Mouse (Mus musculus): ENCODE measurements at regions not wholly inside any gene's neighbourhood (a gene's known extent, or its start where the extent isn't known, plus 50 kb on each side); places are given as distances from the start of the nearest gene placed in this dataset.

DNA sequence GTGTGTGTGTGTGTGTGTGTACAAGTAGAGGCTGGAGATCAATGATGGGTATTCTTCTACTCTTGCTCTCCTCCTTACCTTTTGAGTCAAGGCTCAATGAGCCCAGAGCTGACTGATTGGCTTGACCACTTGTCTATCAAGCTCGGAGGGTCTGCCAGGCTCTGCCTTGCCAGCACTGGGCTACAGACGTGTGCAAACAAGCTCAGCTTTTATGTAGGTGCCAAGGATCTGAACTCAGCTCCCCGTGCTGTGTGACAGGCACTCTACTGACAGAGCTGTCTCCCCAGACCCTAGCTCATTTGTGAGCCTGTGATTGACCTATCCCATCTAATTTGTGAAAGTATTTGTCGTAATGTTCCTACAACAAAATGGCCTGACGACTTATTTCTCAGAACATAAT is 54.2 kb upstream of the Cdc42bpa start:
- no peak for DNase-seq (ENCODE audit: low spot score)

GRCm38 (mm10) chr1:179892711-179893110 is 67.6 kb upstream of the Cdc42bpa start:
- no peak for DNase-seq (ENCODE audit: low spot score)

DNA sequence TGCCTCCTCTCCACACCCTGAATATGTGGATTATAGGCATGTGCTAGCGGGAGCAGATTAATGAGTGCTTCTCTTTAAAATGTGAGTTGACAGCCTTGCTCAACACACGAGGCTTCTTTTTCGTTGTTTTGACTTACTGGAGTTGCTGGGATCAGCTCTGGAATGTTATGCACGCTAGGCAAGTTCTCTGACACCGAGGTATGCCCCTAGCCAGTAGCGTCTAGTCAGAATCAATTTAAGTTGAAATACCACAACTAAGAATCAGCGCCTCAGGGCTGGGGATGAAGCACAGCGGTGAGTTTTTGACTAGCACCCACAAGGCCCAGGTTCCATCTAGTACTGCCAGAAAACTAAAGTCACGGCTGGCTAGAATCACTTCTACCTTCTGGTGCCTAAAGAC is 72.4 kb upstream of the Cdc42bpa start:
- DNase-seq (ENCODE audit: low spot score): no peak

DNA sequence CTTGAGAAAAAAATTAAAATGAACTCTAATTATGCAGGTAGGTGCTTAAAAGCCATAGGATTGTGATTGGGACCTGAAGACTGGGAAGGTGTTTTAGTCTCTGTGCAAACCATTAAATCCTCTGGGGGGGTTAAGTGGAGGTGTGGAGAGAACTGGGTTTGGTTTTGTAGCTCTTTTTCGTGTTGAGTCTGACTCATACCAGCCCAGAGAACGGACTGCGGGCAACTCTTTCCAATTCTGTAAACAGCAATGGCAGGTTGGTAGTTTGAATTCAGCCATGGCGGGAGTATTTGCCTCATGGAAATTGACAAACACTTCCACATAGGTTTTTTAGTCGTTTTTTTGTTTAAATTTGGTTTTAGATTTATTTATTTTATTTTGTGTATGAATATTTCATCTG is 77.7 kb upstream of the Ahctf1 start:
- DNase-seq (ENCODE audit: low spot score): no peak

DNA sequence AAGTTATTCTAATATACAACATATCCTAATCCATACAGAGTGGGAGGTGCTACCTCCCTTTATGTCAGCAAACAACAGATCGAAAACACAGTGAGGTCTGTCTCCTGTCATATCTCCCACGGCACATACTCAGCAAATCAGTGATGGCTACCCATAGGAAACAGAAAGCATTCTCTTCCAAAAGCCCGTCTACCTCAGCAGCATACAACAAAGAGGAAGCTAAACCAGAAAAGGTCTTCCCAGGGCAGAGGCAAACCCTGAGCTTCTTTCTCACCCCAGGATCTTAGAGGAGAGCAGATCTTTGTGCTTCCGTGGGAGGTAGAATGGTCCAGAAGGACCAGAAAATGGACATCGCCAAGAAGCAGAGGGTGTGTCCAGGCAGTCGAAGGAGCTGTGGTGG is 74.4 kb upstream of the Ahctf1 start:
- no peak for DNase-seq (ENCODE audit: low spot score)

DNA sequence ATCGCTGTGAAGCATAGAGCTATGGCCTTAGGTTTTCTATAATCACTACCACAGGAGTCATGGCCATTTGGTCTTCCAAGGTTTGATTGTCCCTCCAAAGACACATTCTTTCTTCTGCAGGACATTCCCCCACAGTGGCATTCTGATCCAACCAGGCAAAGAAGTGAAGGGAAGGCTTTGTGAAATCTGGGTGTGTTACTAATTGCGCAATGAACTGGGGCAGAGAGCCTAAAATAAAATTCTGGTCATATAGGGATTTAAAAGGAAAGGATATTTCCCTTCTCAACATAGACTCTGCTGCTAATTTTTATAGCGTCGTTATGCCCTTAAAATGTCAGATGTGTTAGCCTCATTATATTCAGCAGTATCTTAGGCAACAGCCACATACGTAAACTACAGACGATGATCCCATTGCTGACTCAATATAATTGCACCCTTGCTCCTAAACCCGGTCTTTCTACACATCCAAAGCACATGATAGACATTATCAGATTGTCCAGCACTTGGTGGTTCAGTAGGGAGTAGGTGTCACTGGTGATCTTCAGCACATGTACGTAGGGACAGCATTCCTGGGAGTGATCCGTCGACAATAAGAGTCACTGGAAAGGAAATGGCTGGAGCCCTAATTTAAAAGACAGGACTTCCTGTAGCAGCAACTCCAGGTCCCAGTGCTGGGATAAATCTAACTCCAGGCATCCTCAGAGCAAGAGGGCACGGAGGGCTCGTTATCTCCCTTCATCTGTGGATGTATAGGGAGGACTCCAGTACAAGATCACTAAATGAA is 70.5 kb upstream of the Ahctf1 start:
- DNase-seq (ENCODE audit: low spot score): no peak

DNA sequence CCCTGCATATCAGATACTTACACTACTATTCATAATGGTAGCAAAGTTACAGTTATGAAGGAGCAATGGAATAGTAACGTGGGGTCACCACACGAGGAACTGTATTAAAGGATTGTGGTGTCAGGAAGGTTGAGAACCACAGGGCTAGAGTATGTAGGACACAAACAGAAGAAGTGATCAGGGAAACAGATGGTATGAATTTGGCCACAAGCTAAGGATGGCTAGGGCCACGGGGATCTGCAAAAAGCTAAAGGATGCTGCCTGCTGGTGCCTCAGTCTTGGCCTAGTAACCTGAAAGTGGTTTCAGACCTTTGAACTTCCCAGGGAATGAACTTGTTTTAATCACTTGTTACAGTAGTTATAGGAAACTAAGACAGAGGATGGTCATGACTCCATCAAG is 68.5 kb upstream of the Ahctf1 start:
- DNase-seq (ENCODE audit: low spot score): no peak

GRCm38 (mm10) chr1:179868656-179869055 is 65.2 kb upstream of the Ahctf1 start:
- DNase-seq (ENCODE audit: low spot score): no peak

- DNase-seq (ENCODE audit: low spot score): no peak
Observed at GRCm38 (mm10) chr1:179867493-179867892, 64.0 kb upstream of the Ahctf1 start.

DNA sequence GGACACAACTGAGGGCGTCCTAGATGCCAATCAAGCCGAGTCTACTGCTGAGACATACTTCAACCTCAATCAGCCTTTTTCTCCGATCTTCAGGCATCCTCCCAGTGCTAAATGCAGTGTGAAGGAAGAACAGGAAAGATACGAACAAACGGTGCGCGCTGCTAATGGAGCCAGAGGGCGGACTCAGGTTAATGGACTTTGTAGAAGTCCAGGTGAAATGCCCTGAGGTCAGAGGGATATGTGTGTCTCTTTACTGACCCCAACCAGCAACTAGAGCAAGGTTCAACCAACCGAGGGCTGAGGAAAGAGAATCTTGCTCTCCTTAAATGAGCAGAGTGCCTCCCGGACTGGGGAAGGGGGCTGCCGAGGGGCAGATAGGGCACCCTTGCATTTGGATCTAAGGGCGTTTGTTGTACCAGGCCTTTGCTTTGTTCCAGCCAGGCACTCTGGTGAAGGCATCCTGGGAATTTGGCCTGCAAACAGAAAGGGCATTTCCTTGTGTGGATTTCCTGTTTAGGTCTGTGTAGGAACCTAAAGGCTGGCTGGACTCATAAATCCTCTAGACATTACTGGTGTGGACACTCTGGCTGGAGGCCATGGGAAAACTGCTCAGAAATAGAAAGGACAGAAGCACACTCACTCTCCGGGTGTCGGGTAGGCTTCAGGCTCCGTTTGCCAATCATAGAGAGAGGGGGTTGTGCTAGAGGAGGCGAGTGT is 62.7 kb upstream of the Ahctf1 start:
- peak; percentile 53 for DNase-seq (ENCODE audit: low spot score)

- DNase-seq (ENCODE audit: low spot score): no peak
Observed at GRCm38 (mm10) chr1:179865561-179865960, 62.1 kb upstream of the Ahctf1 start.

GRCm38 (mm10) chr1:179864537-179865226 is 61.2 kb upstream of the Ahctf1 start:
- DNase-seq (ENCODE audit: low spot score): no peak

GRCm38 (mm10) chr1:179863420-179863819 is 59.9 kb upstream of the Ahctf1 start:
- DNase-seq (ENCODE audit: low spot score): no peak

GRCm38 (mm10) chr1:179862941-179863340 is 59.5 kb upstream of the Ahctf1 start:
- no peak for DNase-seq (ENCODE audit: low spot score)

- DNase-seq (ENCODE audit: low spot score): no peak
Observed at GRCm38 (mm10) chr1:179861776-179862175, 58.3 kb upstream of the Ahctf1 start.

GRCm38 (mm10) chr1:179859552-179859902 is 56.0 kb upstream of the Ahctf1 start:
- DNase-seq (ENCODE audit: low spot score): no peak

DNA sequence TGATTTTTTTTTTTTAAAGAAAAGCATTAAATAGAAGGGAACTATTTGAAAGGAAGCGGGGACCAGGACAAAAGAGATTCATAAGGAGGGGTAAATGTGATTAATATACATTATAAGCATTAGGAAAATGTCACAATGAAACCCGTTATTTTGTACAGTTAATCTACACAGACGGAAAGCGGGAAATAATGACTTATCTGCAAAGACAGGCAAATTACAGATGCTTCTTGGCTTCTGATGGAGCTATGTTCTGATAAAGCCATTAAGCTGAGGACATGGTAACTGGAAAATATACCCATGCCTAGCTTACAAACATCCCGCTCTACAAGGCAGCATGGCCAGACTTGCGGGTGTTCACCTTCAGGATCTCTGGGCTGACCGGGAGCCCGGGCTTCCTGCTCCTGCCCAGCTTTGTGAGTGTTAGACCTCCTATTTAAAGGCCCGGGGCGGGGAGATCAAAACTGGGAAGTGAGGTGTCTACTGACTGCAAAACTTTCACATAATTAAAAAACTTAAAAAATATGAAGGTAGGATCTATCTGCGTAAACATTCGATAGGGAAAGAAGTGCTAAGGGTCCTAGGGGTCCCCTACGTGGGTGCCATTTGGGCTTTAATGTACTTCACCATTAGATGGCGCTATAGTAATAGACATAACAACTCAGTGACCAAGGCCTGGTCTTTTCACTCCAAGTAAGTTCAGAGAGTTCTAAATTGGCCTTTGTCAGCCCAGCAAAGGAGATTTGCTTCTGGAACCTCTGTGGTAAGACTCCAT is 55.5 kb upstream of the Ahctf1 start:
- no peak for DNase-seq (ENCODE audit: low spot score)

DNA sequence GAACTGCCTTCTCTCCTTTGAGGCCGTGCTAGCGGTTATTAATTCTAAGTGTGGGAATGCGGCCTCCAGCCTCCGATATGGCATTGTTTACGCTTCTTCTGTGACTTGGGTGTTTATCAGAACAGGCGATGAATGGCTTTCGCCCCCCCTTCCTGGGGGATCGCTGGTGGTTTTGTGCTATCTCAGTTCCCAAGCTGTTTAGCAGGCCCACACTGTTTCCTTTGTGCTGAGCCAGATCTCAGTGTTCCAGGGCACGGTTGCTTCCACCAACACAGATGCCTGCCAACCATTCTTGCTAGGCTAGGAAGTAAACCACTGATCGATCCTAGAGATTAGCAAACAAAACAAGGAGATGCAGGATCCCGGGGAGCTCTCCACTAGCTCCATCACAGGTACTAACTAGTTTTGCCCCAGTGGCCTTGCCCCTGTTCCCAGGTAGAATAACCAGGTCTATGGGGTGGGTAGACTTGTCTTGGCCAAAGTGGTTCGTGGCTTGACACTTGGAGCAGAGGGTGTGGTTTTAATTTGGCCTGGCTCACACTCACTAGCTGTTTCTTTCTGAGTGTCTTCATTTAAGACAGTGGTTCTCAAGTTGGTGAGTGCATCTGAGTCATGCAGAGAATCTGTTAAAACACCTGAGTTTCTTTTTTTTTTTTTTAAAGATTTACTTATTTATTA is 50.9 kb upstream of the Ahctf1 start:
- no peak for DNase-seq (ENCODE audit: low spot score)
